Mouse (Mus musculus): ENCODE results near the gene Acacb.

DNA sequence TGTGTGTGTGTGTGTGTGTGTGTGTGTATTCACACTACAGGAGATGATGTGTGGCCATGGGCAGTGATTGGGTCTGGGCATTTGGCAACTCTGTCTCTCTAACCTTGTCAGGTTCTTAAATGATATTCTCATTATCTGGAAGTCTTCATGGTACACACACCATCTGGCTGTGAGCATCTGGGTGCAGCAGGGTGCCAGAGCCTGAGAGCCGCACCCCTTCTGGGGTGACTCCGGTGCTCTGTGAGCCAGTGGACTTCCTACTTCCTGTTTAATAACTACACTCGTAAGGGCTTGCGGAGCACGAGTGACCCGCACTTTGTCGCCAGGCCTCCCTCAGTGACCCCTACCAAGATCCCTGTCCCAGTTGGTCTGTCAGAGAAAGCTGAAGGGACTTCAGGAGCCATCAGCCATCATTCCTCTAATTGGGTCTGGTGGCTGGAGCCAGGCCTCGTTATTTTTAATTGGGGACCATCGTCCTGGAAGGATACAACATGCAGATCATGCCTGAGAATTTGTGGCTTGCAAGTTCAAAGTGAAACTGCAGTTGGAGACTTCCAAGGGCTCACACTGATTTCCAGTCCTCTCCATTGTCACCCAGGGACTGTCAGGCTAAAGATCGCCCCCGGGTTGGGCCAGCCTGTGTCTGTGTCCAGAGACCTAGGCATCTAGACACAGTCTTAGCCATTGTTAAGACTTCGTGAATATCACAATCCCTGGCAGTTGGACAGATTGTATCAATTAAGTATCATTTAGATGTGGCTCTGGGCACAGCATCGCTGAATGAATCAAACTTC, 138.5 kb downstream of the Acacb start:
- TF ChIP-seq CTCF (IDR thresholded peaks at IDR 0.05; ENCODE audit: low read depth) = no peak
- no peak for TF ChIP-seq EP300 (optimal IDR thresholded peaks at IDR 0.05)
